Mouse (Mus musculus): ENCODE results near the gene Smg7.

Gene Smg7

GRCm38 (mm10) chr1:152807619-152808391, 94.6 kb downstream of the Smg7 start:
- DNase-seq (ENCODE audit: low spot score in 2 of 2) = peak; percentile 67 to 74

- peak in 1 of 2 experiments; percentile 26 for DNase-seq (ENCODE audit: low spot score in 2 of 2)
These were observed 97.5 kb downstream of the Smg7 start for GRCm38 (mm10) chr1:152804907-152805306.

DNA sequence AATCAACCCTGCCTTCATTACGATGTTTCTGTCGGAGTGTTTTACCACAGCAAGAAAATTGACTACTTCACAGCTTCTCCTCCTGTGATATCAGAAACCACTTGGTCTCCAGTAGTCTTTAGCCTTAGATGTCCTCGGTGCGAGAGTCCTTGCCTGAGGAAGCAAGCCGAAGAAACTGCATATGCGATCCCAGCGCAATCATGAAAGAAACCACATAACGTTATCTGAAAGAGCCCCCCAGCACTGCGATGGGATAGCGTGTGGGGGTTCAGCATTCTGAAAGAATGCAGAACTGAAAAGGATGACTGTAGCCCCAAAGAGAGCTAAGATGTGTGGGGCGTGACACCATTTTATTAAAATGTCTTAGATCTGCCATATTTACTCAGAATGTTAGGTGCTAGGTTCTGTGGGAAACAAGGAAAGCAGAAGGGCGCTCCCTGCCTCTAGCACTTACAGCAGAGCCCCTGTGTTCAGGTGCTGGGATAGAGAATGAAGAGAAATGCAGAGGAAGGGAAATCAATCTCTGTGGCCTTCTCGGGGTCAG, 101.7 kb downstream of the Smg7 start:
- DNase-seq (ENCODE audit: low spot score in 2 of 2) = no peak

- no peak for DNase-seq (ENCODE audit: low spot score in 2 of 2)
These were observed 102.5 kb downstream of the Smg7 start, which contains the start of gene Ncf2 for GRCm38 (mm10) chr1:152799897-152800296. Ncf2 (plus strand) TSS chr1:152800194.

- peak; percentile 63 to 77 for DNase-seq (ENCODE audit: low spot score in 2 of 2)
These were observed 104.3 kb downstream of the Smg7 start for GRCm38 (mm10) chr1:152798125-152798524.

GRCm38 (mm10) chr1:152796683-152797263, 105.7 kb downstream of the Smg7 start:
- DNase-seq (ENCODE audit: low spot score in 2 of 2) = no peak

- no peak for DNase-seq (ENCODE audit: low spot score in 2 of 2)
These were observed 106.7 kb downstream of the Smg7 start for GRCm38 (mm10) chr1:152795688-152796255.

DNA sequence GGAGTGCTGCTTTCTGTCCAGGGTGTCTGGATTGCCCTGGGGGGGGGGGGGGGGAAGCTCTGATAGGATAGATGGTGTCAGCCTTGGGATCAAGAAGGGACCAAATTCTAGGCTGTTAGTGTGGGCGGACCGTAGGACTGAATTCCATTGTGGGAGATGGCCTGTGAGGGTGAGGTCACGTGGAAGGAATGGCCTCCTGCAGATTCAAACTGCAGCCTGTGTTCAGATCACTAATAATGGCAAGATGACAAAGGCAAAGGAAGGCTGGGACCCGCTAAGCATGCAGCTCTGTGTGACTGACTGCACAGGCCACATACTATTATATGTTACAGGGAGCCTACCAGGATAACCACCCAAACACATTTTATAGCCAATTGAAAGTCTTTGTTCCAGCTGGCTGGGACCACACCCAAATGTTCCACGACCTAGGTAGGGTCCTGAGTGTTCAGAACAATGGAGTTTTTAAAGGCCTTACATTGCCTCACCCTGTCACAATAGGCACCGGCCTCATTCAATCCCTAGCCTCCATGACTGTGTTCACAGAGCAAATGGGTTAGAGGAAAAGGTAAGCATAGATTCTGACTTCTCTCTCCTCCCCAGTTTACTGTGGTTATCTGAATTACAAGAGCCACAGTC, 108.8 kb downstream of the Smg7 start:
- DNase-seq (ENCODE audit: low spot score in 2 of 2) = no peak

DNA sequence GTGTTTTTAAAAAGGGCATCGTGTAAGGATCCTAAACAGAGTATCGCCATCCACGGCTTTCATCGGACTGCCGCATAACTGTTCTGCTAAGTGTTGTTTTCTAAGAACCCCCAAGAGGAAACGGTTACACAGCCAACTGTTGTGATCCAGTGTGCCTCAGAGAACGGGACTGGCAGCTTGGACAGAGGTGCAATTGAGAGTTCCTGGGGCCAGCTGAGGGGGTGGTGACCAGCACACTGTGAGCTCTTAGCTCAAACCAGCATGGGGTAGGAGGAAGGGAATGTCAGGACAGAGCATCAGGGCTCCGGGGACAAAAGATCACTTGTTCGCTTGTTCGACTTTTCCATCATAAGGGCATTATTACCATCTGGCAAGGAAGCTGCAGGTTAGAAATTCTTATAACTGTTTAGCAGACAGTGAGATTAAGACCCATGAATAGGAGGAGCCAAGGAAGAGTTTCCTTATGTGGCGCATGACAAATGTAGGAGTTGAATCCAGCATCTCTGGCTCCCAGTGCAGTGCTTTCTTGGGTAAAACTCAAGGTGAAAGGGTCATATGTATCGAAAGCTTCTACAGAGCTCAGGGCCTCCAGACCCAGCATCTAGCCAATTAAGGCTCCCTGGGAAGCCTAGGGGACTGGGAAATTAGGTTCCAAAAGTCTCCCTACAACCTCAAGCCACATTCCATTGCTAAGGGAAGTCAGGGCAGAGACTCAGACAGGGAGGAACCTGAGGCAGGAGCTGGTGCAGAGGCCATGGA, 109.5 kb downstream of the Smg7 start:
- no peak for DNase-seq (ENCODE audit: low spot score in 2 of 2)

GRCm38 (mm10) chr1:152791269-152791668, 111.2 kb downstream of the Smg7 start:
- DNase-seq (ENCODE audit: low spot score in 2 of 2) = no peak

DNA sequence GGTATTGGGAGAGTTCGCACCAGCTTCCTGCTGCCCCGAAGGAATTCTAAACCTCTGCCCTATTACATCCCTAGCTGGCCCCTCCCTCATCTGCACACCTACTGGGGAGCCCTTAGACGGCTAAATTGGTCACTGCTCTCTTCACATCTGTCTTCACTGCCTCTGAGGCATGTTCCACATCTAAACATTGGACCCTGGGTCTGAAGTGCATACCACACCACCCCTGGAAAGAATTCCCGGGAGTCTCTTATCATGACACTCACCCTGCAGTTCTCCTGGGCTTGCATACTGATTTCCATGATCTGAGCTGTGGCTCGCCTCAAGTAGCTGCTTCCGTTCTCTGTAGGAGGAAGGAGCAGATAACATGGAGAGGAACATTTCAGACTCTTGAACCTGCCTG, 111.6 kb downstream of the Smg7 start:
- no peak for DNase-seq (ENCODE audit: low spot score in 2 of 2)

DNA sequence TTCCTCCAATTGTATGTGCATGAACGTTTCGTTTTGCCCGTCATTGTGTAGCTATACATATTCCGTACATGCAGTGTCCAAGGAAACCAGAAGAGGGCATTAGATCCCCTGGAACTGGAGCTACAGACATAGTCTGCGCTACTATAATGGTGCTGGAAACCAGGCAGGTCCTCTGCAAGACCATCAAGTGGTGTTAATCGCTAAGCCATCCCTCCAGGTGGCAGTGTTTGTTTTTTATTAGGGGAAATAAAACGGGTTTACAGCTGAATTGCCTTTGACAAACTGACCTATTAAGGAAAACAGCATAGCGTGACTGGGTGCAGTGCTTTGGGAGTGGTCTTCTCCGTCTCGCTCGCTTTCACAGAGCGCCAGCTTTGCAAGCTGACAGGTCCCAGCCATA, 112.2 kb downstream of the Smg7 start:
- peak; percentile 46 to 64 for DNase-seq (ENCODE audit: low spot score in 2 of 2)

DNA sequence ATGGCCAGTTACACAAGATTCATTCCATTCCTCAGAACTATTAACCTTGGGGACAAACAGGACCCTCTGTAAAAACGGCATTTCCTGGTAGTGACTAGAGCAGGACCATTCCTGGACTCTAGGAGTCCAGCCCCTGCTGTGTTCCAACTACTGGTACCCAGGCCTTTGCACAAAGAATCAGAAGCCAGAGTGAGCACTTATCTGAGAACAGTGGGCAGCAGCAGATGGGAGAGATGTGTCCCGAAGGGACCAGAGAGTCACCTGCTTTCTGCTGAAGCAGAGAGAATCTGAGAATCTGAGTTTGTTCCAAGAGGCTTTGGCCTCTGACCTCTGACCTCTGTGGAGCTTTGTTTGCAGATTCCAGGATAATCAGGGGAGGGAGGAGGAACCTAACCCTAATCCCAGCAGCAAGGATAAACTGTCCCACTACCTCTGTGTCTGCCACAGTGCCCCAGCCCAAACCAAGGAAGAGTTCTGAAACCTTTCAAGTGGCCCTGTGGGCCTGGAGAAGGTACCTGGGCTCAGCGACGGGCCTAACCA, 114.3 kb downstream of the Smg7 start:
- DNase-seq (ENCODE audit: low spot score in 2 of 2) = no peak

Measured in spleen, postnatal 36 days (tissue).